Mouse (Mus musculus): Measurements from ENCODE around the gene Trim67.
"Not testable (repeated sequence)": the region's sequence is repeated elsewhere in the genome, so short reads cannot be mapped to it uniquely, and the experiment has no call there.

The Trim67 gene

DNA sequence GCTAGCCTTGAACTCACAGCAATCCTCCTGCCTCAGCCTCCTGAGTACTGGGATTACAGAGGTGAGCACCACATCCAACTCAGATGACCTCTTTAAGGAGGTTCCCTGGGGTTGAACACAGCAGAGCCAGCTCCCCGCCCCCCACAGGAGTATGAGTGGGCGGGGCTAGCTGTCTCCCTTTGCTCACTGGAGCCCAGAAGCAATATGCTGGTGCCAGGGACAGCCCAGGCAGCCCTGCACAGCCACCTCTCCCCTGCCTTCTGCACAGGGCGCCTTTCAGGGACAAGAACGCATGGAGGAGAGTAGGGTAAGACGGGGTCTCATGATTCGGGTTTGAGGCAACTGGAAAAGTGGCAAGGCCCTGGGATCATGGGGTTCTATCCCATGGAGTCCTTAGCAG, 38.6 kb downstream of the Trim67 start:
- DNase-seq (ENCODE audit: extremely low read depth, low read depth, low spot score), result no peak

DNA sequence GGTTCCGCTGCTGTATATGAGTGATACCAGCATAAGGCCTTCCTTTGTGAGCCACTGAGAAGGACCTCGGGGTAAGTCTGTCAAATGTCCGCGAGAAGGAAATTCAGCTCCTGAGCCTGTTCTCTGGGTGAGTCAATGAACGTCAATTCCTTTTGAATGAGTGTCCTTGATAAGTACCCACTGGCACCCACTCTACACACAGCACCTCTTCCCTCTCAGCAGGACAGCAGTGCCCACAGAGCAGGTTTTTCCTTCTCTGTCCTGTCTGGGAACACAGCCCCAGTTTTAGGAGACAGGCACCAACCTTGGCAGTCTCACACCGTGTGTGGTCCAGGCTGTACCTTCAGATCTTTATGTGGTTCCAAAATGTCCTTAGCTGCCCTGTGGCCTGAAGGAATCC, 39.0 kb downstream of the Trim67 start:
- DNase-seq (ENCODE audit: extremely low read depth, low read depth, low spot score), result no peak

DNA sequence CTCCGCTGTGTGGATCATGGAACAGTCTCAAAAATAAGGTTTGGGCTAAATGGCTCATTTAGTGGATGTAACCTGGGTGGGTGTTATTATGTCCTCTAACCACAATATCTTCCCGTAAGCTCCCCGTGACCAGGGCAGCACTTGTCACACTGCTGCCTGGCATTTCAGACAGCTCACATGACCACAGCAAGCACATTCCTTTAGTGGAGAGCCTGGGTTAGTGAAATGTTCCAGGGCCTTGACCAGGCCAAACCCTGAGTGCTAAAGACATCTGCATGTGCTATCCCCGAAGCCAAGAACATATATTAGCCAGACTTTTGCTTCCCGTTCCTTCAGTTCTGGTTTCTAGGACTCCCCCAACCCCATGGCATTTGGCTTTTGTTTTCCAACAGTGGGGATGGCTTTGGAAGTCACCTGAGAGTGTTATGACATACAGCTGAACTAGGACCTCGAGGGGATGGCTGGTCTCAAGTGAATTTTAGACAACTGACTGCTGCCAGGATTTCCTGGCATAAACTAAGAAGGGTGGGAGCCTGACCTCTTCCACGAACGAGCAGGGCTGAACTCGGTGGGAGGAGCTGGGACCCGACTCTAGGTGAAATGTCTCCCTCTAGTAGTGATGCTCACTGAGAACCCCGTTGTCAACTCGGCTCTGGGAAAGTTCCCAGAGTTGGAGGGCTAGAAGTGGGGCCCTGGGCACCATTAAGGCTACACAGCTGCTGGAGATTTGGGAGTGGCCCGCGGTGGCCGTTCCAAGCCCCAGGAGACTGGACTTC, 40.7 kb downstream of the Trim67 start:
- DNase-seq (ENCODE audit: extremely low read depth, low read depth, low spot score), result no peak

DNA sequence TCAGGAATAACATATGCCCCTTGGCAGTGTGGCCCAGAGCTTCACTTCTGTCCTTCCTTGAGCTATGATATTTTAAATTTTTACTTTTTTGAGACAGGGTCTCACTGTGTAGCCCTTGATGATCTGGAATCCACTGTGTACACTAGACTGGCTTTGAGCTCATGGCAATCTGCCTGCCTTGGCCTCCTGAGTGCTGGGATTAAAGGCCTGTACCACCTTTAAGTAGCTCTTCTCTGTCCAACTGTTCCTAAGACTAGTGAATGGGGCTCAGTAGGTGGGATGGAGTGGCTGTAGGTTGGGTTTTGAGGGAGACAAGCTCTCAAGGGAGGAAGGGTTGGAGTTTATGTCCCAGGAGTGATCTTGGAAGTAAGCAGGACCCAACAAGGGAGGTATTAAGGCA, 43.0 kb downstream of the Trim67 start:
- no peak for DNase-seq (ENCODE audit: extremely low read depth, low read depth, low spot score)

DNA sequence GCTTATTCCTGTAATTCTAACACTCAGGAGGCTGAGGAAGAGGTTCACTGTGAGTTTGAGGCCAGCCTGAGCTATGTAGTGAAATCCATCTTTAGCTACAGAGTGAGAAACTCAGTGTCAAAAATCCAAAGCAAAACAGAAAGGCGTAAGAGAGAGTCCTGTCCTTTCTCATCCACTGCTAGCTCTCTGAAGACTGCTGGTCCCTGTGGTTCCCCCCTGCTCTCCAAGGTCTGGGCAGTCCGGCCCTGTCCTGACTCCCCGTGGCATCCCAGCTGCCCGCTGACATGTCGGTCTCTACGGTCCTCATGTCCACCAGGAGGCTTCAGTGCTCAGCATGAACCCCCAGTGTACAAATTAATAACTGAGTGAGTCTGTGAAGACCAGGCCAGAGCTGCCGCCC, 43.4 kb downstream of the Trim67 start:
- no peak for DNase-seq (ENCODE audit: extremely low read depth, low read depth, low spot score)

DNA sequence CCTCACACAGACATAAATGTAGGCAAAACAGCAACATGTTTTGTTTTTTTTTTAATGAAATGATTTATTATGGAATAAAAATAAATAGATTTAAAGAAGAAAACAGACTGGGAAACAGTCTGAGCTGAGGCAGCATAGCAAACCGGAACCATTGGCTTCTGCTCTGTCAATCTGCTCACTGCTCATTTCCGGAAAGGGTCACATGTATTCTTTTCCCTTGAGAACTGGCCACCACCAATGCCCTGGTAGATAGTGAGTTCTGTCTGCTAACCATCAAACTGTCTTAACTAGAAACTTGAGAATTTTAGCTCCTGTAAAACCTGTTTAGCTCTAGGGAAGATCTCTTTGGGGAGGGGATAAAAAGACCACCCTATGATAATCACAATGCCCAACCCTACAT, 44.0 kb downstream of the Trim67 start:
- no peak for DNase-seq (ENCODE audit: extremely low read depth, low read depth, low spot score)

DNA sequence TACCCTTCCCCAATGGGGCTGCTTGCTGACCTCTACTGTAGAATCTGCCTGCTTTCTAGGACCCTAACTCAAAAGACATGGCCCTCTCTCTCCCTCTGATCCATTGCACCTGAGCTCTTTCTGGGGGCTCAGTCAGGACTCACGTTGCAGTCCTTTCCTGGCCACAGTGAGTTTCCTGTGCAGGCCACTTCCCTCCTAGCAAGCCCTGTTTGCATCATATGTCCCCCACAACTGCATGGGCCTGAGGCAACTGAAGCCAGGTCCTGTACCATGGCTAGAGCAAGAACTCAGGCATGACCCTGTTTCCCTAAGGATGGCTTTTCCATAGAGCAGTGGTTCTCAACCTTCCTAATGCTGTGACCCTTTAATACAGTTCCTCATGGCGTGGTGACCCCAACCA, 45.1 kb downstream of the Trim67 start:
- no peak for DNase-seq (ENCODE audit: extremely low read depth, low read depth, low spot score)

DNA sequence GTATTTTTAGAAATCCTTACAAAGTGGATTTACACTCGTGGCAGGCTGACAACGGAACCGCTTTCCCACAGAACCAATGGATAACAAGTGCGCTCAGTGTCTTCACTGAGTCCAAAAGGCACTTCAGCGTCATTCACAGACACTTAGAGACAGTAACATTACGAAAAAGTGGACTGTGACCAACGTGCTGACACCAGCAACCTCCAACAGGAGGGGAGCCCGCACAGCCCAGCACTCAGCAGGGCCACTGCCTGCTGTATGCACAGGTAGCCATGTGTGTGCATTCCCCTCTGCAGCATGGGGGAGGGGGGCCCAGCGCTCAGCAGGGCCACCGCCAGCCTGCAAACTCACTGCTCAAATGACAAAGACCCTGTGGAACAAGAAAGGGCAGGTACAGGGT, 46.5 kb downstream of the Trim67 start:
- no peak for DNase-seq (ENCODE audit: extremely low read depth, low read depth, low spot score)

DNA sequence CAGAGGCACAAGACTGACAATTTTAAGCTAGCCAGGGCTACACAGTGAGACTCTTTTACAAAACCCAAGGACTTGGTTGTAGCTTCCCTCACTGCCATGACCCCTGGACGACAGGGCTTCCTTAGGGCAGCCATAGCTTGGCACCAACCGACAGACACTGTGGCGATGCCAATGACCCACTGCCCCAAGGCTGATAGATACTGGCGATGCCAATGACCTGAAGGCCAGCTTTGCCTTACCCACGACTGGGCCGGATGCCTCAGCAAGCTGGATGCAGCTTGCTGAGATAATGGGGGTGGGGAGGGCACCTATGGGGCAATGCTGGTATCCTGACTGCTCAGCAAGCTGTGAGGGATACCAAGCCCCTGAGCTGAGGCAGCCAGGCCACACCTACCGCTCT, 48.0 kb downstream of the Trim67 start:
- DNase-seq (ENCODE audit: extremely low read depth, low read depth, low spot score), result no peak

DNA sequence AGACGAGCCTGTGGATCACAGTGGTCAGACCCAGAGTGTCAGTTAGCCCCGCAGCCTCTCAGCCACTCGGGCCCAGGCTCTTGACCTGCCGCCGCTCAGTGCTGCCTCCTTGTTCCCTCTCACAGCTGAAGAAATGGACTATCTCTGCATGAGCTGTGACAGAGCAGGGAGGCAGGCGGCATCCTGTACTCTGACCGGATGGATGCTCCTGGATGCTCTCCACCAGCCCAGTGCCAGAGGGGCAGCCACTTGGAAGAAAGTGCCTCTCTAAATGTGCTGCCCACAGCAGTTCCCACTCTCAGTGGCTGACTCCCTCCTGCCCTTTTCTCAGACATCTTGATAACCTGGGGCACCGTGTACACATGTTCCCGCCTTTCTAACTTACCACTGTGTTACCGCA, 48.9 kb downstream of the Trim67 start:
- no peak for DNase-seq (ENCODE audit: extremely low read depth, low read depth, low spot score)

DNA sequence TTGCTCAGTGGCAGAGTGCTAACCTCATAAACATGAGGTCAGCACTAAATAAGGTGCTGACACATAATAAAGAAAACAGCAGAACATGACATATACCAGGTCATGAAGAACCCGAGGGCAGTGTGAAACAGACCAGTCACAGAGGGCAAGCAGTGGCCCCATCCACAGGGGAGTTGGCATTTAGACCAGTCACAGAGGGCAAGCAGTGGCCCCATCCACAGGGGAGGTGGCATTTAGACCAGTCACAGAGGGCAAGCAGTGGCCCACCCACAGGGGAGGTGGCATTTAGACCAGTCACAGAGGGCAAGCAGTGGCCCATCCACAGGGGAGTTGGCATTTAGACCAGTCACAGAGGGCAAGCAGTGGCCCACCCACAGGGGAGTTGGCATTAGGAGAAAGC, 50.0 kb downstream of the Trim67 start:
- not testable (repeated sequence) for DNase-seq (ENCODE audit: extremely low read depth, low read depth, low spot score)

DNA sequence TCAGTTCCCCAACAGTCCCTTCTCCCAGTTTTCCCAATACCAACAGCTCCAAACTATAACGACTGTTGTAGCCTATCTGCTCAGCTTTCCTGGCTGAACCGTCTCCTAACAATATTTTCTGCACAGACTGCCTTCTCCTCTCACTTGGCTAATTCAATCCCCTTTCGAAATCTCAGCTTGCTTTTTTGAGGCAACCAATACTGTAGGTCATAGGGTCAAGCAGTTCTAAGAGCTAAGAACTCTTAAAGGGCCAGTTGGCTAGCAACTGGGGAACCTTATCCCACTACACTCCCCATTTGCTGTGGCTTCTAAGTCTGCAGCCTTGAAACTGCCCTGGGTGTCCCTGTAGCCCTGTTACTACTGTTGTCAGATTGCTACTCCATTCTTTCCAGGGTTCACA, 52.2 kb downstream of the Trim67 start:
- no peak for DNase-seq (ENCODE audit: extremely low read depth, low read depth, low spot score)

DNA sequence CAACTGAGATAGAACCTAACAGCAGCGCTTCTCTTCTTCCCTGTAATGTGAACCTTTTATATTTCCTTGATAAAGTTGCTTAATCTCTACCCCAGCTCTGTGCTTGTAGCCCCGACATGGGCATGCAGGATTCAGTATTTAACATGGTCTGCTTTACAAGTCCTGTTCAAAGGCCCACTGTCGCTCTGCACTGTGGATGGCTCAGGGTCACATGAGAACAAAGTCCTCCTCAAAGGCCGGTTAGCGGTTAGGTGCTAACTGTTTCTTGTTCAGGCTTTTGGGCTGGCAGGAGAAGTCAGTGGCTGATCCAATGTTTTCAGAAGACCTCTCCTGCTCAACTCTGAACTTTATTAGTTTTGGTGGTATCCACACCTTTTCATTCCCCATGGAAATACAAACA, 52.7 kb downstream of the Trim67 start:
- DNase-seq (ENCODE audit: extremely low read depth, low read depth, low spot score), result no peak

DNA sequence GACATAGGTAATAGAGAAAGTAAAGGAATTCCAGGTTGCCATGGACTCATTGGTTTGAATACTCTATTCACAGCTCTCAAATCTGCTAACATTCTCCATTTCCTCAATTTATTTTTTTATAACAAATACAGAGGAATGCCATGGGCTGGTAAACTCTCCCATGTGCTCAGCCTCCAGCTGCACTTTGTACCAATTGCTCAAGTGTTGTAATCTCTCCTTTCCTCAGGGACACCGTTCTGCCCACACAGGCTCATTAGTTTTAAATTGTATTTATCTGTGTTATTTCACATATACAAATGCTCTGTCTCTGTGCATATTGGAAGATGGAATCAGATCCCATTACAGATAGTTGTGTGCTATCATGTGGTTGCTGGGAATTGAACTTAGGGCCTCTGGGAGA, 60.6 kb downstream of the Trim67 start:
- DNase-seq (ENCODE audit: extremely low read depth, low read depth, low spot score), result no peak

DNA sequence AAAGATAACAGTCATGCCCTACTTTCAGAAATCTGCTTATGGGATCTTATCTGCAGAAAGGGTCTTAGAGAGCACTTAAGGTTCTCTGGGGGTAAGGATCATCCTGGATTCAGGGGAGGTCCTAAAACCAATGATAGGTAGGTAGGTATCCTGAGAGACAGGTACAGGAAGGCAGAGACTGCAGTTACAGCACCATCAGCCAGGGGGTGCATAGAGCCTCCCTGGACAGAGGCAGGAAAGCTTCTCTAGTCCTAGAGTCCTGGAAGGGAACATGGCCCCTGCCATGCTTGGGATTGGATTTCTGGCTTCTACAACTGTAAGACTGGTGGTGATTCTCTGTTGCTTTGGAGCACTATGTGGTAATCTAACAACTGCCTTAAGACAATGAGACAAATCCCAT, 66.6 kb downstream of the Trim67 start:
- no peak for DNase-seq (ENCODE audit: extremely low read depth, low read depth, low spot score)

DNA sequence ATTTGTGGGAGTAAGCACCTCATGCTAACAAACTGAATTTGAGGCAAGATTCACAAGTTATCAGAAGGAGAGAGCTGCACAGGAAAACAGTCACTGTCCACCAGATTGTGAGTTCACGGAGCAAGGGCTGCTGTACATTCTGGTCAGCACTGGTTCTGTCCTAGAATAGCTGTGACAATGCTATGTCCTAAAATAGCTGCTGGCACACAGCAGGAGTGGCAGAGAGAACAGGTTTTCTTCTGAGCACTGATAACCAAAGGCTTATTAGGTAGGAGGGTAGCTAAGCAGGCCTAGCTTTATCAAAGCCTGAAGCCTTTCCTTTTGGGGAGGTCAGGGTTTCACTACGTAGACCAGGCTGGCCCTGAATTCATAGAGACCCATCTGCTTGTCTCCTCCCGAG, 67.3 kb downstream of the Trim67 start:
- no peak for DNase-seq (ENCODE audit: extremely low read depth, low read depth, low spot score)

DNA sequence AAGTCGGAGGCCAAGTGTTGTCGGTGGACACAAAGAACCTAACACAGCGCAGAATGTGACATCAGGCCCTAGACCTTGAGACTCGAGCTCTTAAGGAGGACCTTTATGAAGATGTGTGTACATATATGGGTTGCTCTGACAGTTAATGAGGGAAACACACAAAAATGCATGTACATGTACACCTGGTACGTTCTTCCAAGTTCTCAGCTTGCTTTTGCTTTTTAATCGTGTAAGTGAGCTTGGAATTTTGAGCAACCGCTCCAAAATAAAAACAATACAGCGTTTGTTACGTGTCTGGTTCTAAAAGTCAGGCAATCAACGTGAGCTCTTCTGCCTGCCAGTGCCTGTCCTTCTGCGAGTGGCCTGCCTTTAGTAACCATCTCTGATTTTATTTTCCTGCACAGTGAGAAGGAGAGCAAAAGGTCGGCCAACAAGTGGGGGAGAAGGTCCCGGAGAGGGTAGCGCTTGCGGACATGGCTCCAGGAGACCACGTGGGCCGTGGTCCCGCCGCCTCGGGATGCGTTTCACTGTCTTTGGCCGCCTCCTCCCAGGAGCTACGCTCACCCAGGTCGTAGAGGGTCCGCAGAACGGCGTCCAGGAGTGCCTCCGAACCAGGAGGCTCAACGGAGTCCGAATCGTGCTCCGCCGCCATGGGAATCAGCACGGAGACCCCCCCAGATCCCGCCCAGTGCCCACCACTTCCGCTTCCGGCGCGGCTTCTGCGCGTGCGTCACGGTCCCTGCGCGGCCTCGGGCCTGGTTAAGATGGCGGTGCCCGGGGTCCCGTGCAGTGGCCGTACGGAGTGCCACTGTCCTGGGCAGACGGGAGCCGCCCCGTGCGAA, 69.7 kb downstream of the Trim67 start, which contains the start of the genes Gnpat and 2810004N23Rik:
Gene Gnpat (plus strand): TSS at position 713 of the 842 bp plus-strand sequence.
Gene 2810004N23Rik (minus strand): TSS at position 800 of the 842 bp plus-strand sequence.
- no peak for DNase-seq (ENCODE audit: extremely low read depth, low read depth, low spot score)

DNA sequence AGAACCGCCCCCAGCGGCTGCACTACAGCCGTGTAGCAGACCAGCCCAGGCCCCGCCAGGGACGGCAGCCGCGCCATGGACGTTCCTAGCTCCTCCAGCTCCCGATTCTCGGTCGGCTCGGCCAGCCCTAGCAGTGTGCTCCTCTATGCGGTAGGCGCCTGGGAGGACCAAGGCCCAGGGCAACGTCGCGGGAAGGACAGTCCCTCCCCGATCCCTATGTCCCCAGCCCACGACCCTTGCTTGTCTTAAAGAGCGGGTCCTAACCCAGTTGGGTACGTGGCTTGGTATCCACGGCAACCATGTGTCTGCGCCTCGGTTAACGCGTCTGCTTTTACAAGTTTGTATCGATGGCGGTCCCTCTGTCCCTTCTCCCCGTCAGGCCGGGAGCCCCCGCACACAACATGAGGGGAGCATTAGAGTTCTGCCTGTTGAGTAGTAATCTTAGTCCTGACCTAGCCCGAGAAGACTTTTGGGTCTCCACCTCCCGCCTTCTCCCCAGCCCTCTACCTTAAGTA, 70.3 kb downstream of the Trim67 start:
- no peak for DNase-seq (ENCODE audit: extremely low read depth, low read depth, low spot score)

DNA sequence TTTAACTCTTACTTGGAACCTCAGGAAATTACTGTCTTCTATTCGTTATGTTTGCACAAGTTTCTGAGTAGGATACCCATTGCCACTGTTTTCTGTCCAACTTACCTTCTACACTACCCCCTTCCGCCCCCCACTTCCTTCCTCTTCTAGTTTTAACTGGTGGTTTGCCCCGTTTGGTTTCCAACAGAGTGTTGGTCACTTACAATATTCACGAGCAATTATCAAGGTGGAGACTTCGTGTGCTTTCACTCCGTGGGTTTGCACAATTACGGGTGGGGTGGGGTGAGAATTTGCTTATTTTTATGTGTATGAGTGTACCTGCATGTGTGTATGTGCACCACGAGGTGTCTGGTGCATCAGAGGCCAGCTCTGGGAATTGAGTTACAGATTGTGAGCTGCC, 70.8 kb downstream of the Trim67 start:
- DNase-seq (ENCODE audit: extremely low read depth, low read depth, low spot score), result no peak

DNA sequence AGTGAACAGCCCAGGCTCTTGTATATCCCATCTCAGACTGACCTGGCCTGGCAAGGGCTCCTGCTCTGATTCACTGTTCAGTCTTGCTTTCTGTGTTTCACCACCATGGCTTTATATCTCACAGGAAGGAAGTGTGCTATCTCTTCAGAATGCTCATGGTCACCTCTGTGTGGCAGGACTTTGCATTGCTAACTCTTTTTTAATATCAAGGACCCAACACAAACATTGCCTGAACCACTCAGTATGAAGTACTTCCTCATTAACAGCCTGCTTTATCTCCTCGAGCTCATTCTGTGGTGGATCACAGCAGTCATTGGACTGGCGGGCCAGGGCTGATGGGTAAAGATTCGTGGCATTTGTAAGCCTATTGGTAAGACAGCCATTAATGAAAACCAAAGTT, 73.8 kb downstream of the Trim67 start:
- DNase-seq (ENCODE audit: extremely low read depth, low read depth, low spot score), result no peak

DNA sequence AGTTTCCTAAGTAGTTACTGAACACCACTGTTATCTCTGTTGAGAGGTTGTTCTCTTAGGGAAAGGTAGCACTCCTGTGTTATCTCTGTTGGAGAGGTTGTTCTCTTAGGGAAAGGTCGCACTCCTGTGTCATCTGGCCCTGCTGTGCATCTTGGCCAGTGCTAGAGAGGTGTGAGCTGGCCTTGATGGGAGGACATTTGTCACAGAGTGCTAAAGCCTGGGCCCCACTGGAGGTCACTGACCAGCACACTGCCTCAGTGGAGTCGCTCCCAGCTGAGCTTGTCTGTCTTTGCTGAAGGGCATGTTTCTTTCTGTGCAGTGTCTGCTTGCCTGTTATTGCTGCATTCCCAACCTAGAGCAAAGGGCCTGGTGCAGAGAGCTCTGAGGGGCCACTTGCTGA, 74.2 kb downstream of the Trim67 start:
- no peak for DNase-seq (ENCODE audit: extremely low read depth, low read depth, low spot score)

DNA sequence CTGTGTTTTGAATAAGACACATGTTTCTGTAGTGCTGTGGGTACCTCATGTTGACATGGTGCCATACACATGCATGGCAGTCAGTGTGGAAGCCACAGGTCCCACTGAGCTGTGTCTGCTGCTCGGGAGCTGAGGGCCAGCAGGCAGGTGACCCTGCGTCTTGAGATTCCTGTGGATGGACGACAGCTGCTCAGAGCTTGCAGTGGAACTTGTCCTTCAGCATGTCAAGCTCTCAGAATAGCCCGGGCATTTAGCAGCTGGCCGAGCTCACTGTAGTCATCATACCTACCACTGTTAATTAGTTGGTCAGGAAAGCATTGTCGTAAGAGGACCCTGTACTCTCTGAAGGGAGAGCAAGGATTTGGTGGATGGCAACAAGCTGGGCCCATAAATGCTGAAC, 76.8 kb downstream of the Trim67 start:
- DNase-seq (ENCODE audit: extremely low read depth, low read depth, low spot score), result no peak

Measured in fat pad, adult 2 months (tissue).